In genomic region chr5:105821390-105821789, GRCm38 (mm10) we compare ENCODE assay signal across 14 mouse cellular contexts.
"Had no signal": no experiment of that assay in that cellular context is flagged by ENCODE, and none has a peak within 500 bp of the region (broad histone marks: within the 10 kb centered on the region; RNA-seq: fewer than 3 reads in every experiment).

No protein-coding gene starts in this region.

- H3K9ac ChIP-seq: neural tube, embryonic 12.5 days; neural tube, embryonic 13.5 days; stomach, embryonic 15.5 days had no signal

- H3K36me3 ChIP-seq: neural tube, embryonic 12.5 days; neural tube, embryonic 13.5 days; stomach, embryonic 15.5 days had no signal

- H3K27me3 ChIP-seq: neural tube, embryonic 12.5 days; neural tube, embryonic 13.5 days; stomach, embryonic 15.5 days had no signal

- H3K9me3 ChIP-seq: neural tube, embryonic 12.5 days; neural tube, embryonic 13.5 days; stomach, embryonic 15.5 days had no signal

- H3K4me3 ChIP-seq: neural tube, embryonic 12.5 days; neural tube, embryonic 13.5 days; stomach, embryonic 15.5 days had no signal

- H3K27ac ChIP-seq: neural tube, embryonic 12.5 days; neural tube, embryonic 13.5 days; stomach, embryonic 15.5 days; stomach, postnatal 0 days had no signal

- H3K4me2 ChIP-seq: neural tube, embryonic 12.5 days; neural tube, embryonic 13.5 days; stomach, embryonic 15.5 days had no signal

- DNase-seq: retina, postnatal 1 day; right cerebral cortex, postnatal 14 days; right cerebral cortex, postnatal 25 days; spleen, adult 18-20 months; thymus, adult 18-20 months; thymus, adult 2 months; thymus, postnatal 14 days; thymus, postnatal 25 days; thymus, postnatal 36 days; thymus, postnatal 4 days had no signal
